Mouse (Mus musculus) spleen, postnatal 10 days (tissue): Measurements from ENCODE around the gene Magi1.
"Not testable (repeated sequence)": the region's sequence is repeated elsewhere in the genome, so short reads cannot be mapped to it uniquely, and the experiment has no call there.

Experiments used
- DNase-seq, 2 experiments: peaks; one replicate each; pipeline ENCODE4 v3.0.0; 2021 to 2022; ENCODE audit warnings: low spot score in 2 of 2

Gene Magi1

DNA sequence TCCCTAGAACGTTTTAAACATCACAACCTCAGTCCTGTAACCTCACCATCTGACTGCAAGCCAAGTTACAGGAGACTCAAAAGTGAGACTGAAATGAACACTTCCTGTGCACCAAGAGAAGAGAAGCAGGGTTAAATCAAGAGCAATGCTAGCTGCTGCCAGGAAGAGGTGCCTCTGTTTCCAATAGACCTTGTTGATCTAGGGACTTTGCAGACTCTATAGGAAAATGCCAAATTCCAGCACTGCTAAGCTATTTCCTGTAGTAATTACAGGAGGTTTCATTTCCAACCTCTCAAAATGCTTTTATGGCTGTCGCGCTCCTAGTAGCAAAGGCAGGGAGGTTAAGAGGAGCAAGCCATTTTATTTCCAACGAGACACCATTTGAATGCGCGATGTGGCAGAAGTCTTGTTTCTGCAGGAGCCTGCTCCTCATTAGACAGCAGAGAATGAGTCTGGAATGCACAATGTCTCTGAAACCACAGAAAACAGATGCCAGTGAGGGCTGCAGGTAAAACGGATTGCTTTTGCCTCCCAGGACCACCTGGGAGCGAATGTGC is 222.2 kb downstream of the Magi1 start:
- no peak for DNase-seq

GRCm38 (mm10) chr6:94060621-94061213 is 223.0 kb downstream of the Magi1 start:
- no peak for DNase-seq

GRCm38 (mm10) chr6:94059090-94059489 is 224.6 kb downstream of the Magi1 start:
- no peak for DNase-seq

- DNase-seq = peak in 1 of 2 experiments; percentile 38
Measured at GRCm38 (mm10) chr6:94053920-94054319, 229.8 kb downstream of the Magi1 start.

GRCm38 (mm10) chr6:94045180-94045579 is 238.5 kb downstream of the Magi1 start:
- DNase-seq = no peak

DNA sequence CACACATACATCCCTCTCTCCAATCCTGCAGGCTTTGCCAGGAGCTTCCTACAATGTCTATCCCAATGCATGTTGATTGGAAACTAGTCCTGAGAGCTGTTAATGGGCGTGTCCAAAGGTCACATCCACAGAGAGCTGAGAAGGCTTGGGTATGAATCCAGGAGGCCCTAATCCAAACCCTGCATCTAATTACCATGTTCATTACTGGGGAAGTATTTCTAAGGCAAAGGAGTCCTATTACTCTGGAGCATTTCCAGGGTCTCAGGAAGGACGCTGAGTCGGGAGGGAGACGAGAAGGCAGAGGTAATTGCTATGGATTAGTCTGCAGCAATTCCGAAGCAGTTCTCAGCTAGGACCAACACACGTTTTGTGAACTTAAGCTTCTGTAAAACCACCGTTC is 240.3 kb downstream of the Magi1 start:
- DNase-seq = no peak

GRCm38 (mm10) chr6:94040093-94040492 is 243.6 kb downstream of the Magi1 start:
- DNase-seq = peak in 1 of 2 experiments; percentile 20

- no peak for DNase-seq
Measured at GRCm38 (mm10) chr6:94038897-94039296, 244.8 kb downstream of the Magi1 start.

DNA sequence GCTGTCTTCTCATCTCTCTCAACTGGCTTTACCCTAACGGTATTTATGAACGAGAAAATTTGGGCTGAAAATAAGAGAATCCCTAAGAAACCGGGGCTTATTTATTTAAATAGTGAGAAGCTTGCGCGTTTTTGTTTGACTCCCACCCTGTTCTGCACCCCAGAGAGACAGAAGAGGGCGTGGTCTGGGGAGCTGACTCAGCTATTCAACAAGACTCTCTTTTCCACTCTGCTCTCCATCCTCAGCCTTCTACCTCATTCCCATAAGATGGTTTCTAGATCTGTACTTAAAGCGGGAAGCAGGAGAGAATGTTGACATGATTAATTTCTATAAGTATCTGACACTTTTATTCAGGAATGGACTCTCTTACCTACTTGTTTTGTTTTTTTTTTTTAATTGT is 247.2 kb downstream of the Magi1 start:
- DNase-seq = no peak

DNA sequence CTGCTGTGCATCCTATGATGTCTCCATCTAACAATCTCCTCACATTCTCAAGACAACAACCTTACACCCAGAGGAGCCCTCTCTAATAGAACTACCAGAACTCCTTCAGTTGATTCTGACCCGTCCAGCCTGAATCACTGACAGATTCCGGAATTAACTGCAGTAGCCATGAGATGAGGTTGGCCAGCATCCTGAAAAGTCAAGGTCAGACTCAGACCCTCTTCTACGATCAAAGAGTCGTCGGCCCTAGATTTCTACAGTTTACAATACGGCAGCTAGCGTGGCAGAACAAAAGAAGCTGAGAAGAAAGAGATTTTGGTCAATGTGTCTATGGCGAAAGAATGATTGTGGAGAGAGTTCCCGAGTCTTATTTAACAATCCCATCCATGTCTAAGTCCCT is 257.4 kb downstream of the Magi1 start:
- DNase-seq = no peak

DNA sequence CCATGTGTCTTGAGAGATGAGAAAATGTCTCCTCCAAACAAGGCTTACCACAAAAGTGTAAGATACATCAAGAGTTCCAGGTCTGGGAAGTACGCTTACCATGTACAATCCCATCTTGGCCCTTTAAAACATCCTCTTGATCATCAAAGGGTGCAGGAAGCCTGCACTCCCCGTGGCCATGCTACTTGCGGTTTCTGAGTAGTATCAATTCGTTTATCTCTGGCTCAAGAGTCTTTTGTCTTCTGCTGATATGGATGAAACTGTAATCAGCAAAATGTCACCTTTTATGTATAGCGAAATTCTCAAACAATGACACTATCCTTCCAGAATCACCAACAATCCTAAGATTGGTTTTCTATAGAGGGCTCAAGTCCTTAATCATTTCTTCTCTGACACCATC is 261.3 kb downstream of the Magi1 start:
- no peak for DNase-seq

DNA sequence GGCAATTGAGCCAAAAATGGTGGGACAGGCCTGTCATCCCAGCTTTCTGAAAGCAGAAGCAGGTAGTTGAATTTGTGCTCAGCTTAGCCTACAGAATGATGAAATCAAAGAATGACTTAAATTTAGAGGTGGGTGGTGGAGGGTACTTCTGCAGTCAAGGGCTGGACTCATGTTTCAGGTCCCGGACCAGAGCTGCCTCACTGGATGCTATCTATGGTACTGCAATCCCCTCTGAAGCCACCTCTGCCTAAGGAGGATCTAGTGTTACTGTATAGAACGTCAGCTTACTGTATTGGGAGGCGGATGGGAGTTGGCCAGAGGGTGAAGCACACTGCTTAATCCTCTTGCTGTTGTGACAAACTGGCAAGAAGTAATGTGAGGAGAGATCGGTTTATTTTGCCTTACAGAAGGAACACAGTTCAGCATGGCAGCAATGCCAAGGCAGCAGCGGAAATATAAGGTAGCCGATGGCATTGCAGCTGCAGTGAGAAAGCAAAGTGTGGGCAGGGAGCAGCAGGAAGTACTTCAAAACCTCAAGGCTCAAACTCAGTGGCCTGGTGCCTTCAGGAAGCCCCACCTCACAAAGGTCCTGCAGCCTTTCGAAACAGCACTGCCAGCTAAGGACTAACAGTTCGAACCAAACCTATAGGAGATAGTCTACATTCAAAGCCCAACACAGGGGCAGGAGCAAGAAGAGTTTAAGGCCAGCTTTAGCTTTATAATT is 262.3 kb downstream of the Magi1 start:
- DNase-seq = no peak

DNA sequence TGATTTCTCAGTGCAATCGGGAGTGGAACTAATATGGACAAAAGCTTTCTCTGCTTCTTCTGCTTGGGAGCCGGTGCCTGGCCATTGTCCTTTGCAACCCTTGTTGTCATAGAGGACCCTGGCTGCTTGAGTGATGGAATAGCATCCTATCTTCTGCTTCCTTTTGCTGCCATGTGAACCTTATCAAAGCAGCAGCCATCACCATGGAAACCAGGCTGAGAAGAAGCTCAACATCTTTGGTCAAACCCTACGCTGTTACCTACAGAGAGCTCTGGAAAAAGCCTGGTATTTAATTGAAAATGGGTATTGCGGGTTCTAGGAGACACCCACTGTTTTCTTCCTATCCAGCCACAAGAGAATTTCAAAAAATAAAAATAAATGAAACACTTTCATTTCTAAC is 263.2 kb downstream of the Magi1 start:
- DNase-seq = no peak

DNA sequence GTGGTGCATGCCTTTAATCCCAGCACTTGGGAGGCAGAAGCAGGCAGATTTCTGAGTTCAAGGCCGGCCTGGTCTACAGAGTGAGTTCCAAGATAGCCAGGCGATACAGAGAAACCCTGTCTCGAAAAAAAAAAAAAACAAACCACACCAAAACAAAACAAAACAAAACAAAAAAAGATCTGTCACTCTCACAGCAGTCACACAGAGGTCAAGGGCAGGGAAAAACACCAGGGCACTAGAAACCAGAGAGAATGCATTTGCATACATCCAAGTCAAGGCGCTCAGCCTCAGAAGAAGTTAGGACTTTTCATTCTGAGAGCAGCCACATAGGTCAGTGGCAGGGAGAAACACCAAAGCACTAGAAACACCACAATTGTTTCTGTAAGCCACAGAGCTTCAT is 263.8 kb downstream of the Magi1 start:
- no peak for DNase-seq

GRCm38 (mm10) chr6:94013761-94014160 is 270.0 kb downstream of the Magi1 start:
- no peak for DNase-seq

GRCm38 (mm10) chr6:94011947-94012346 is 271.8 kb downstream of the Magi1 start:
- no peak for DNase-seq

GRCm38 (mm10) chr6:94011521-94011920 is 272.2 kb downstream of the Magi1 start:
- DNase-seq = no peak

DNA sequence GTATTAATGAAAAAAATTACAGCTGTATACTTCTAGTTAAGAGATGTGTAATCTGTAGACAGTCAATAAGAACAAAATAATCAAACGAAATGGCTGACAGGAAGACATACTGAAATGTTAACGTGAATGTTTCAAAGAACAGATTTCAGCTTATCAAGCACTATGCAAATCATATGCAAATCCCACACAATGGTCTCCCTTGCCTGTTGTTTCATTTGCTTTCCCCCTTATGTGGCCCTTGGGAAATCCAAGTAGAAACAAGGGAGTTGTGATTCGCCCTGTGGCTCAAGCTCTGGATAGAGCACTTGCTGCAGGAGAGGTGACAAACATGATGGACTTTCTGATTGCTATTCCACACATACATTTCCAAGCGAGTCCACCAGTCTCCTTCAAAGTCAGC is 275.1 kb downstream of the Magi1 start:
- no peak for DNase-seq

GRCm38 (mm10) chr6:94003586-94003985 is 280.1 kb downstream of the Magi1 start:
- DNase-seq = not testable (repeated sequence)

GRCm38 (mm10) chr6:93996841-93997485 is 286.8 kb downstream of the Magi1 start:
- DNase-seq = no peak

GRCm38 (mm10) chr6:93987561-93987960 is 296.2 kb downstream of the Magi1 start:
- no peak for DNase-seq

- peak in 1 of 2 experiments; percentile 13 for DNase-seq
Measured at GRCm38 (mm10) chr6:93985111-93985510, 298.6 kb downstream of the Magi1 start.

DNA sequence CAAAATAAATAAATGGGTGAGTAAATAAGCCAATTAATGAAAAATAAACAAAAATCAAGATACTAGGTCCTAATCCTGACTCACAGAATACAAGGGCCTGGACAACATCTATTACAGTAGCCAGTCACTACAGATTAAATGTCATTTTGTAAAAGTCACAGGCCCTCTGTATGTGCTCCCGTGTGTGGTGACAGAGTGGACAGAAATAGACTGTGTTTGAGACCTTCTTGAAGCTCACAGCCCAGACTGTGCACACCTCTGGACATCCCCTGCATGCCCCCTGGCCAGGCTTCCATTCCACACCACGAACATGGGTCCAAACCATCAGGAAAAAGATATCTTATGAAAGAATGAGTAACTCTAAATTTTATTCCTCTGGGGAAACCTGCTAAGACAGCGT is 300.2 kb downstream of the Magi1 start:
- no peak for DNase-seq
